Mouse (Mus musculus) hindbrain, embryonic 13.5 days (tissue): Measurements from ENCODE around the gene Svep1. TPM values are rescaled to one million over a fixed set of nuclear protein-coding genes. Genes with fewer than 3 reads are reported as not detected.

Experiments used
- ATAC-seq: fragments of 200-750 bp; cut with Nextera tagmentation; 2 replicates; pipeline ENCODE4 v1.8.0; 2017; ENCODE audit warnings: moderate TSS enrichment; ENCODE audit not compliant: low FRiP score
- H3K27ac ChIP-seq: fragments of 300-500 bp; sonication (generic); 2 replicates; pipeline ENCODE4 v1.5.1; 2015; ENCODE audit warnings: inconsistent platforms, mild to moderate bottlenecking, moderate library complexity
- H3K27me3 ChIP-seq: fragments of 300-500 bp; sonication (generic); 2 replicates; pipeline ENCODE4 v1.6.1; 2015; ENCODE audit warnings: mild to moderate bottlenecking, inconsistent platforms
- H3K36me3 ChIP-seq: fragments of 300-500 bp; sonication (generic); 2 replicates; pipeline ENCODE4 v1.6.1; 2015; ENCODE audit warnings: mild to moderate bottlenecking, inconsistent platforms
- H3K4me1 ChIP-seq: fragments of 300-500 bp; sonication (generic); replicated peaks from 2 replicates; pipeline ENCODE4 v1.6.1; 2015; ENCODE audit warnings: inconsistent platforms
- H3K4me2 ChIP-seq: fragments of 300-500 bp; sonication (generic); 2 replicates; pipeline ENCODE4 v1.6.1; 2015; ENCODE audit warnings: inconsistent platforms, mild to moderate bottlenecking, moderate library complexity
- H3K4me3 ChIP-seq: fragments of 300-500 bp; sonication (generic); 2 replicates; pipeline ENCODE4 v1.5.1; 2015; ENCODE audit warnings: mild to moderate bottlenecking, inconsistent platforms
- H3K9ac ChIP-seq: fragments of 300-500 bp; sonication (generic); 2 replicates; pipeline ENCODE4 v1.6.1; 2015; ENCODE audit warnings: mild to moderate bottlenecking, inconsistent platforms
- H3K9me3 ChIP-seq: fragments of 300-500 bp; sonication (generic); 2 replicates; pipeline ENCODE4 v1.6.1; 2016; ENCODE audit warnings: inconsistent platforms
- WGBS: fragments of 180-500 bp; shearing (Covaris S2); methylation state at CpG from one replicate; pipeline ENCODE4 v1.1.7; 2015; 5-methylcytosine and 5-hydroxymethylcytosine counted together
- polyA plus RNA-seq: library from polyadenylated mRNA; unstranded; fragments of >200 nt; fragmentation: Nextera tagmentation; extraction: Ambion mirVana; gene quantifications from 2 replicates; pipeline ENCODE4 v1.2.1, GENCODE M21; 2015

Gene Svep1
- polyA plus RNA-seq, 1 experiment from 2014 or later: 0.55 TPM

- no peak overlapping the region for H3K9ac ChIP-seq
- H3K36me3 ChIP-seq: no peaks in the 10 kb centered on the region
- H3K27me3 ChIP-seq: no peaks in the 10 kb centered on the region
- 80% methylated on average over 12 of the region's 12 CpGs for WGBS
- ATAC-seq: no peak
- H3K4me1 ChIP-seq: no peaks in the 10 kb centered on the region
- no peak overlapping the region for H3K4me2 ChIP-seq
- 0 out of 2 replicates have a peak, but pooled peaks cover 8% of the 10 kb centered on the region for H3K9me3 ChIP-seq
- no peak overlapping the region for H3K4me3 ChIP-seq
- H3K27ac ChIP-seq: no peak overlapping the region
These were observed 133.8 kb downstream of the Svep1 start for GRCm38 (mm10) chr4:58072888-58073287.

GRCm38 (mm10) chr4:58068886-58069285, 137.8 kb downstream of the Svep1 start:
- WGBS: 90% methylated on average over 5 of the region's 5 CpGs
- Histone ChIP-seq H3K4me1 (no peaks in the 10 kb centered on the region), H3K9ac (no peak overlapping the region), H3K36me3 (no peaks in the 10 kb centered on the region), H3K4me3 (no peak overlapping the region), H3K27ac (no peak overlapping the region), H3K27me3 (no peaks in the 10 kb centered on the region), H3K4me2 (no peak overlapping the region), H3K9me3 (0 out of 2 replicates have a peak, but pooled peaks cover 8% of the 10 kb centered on the region)
- ATAC-seq: no peak

GRCm38 (mm10) chr4:58064721-58065120, 141.9 kb downstream of the Svep1 start:
- no peaks in the 10 kb centered on the region for H3K27me3 ChIP-seq
- H3K4me3 ChIP-seq: no peak overlapping the region
- no peak overlapping the region for H3K4me2 ChIP-seq
- 0 out of 2 replicates have a peak, but pooled peaks cover 2% of the 10 kb centered on the region for H3K9me3 ChIP-seq
- H3K4me1 ChIP-seq: no peaks in the 10 kb centered on the region
- ATAC-seq: no peak
- no peak overlapping the region for H3K27ac ChIP-seq
- H3K36me3 ChIP-seq: no peaks in the 10 kb centered on the region
- 77% methylated on average over 2 of the region's 2 CpGs for WGBS
- H3K9ac ChIP-seq: no peak overlapping the region

- no peaks in the 10 kb centered on the region for H3K4me1 ChIP-seq
- H3K4me2 ChIP-seq: no peak overlapping the region
- H3K9ac ChIP-seq: no peak overlapping the region
- H3K27me3 ChIP-seq: no peaks in the 10 kb centered on the region
- no peak overlapping the region for H3K27ac ChIP-seq
- no peaks in the 10 kb centered on the region for H3K36me3 ChIP-seq
- no peaks in the 10 kb centered on the region for H3K9me3 ChIP-seq
- WGBS: 86% methylated on average over 1 of the region's 1 CpGs
- no peak overlapping the region for H3K4me3 ChIP-seq
- no peak for ATAC-seq
These were observed 143.7 kb downstream of the Svep1 start for GRCm38 (mm10) chr4:58062933-58063332.

- no peaks in the 10 kb centered on the region for H3K27me3 ChIP-seq
- H3K4me3 ChIP-seq: no peak overlapping the region
- no peaks in the 10 kb centered on the region for H3K9me3 ChIP-seq
- no peak for ATAC-seq
- H3K27ac ChIP-seq: no peak overlapping the region
- H3K36me3 ChIP-seq: no peaks in the 10 kb centered on the region
- H3K4me2 ChIP-seq: no peak overlapping the region
- H3K4me1 ChIP-seq: no peaks in the 10 kb centered on the region
- no peak overlapping the region for H3K9ac ChIP-seq
These were observed 151.0 kb downstream of the Svep1 start for GRCm38 (mm10) chr4:58055653-58056052.

- ATAC-seq: no peak
- Histone ChIP-seq H3K4me3 (no peak overlapping the region), H3K36me3 (no peaks in the 10 kb centered on the region), H3K27ac (no peak overlapping the region), H3K9ac (no peak overlapping the region), H3K4me1 (no peaks in the 10 kb centered on the region), H3K9me3 (no peaks in the 10 kb centered on the region), H3K27me3 (no peaks in the 10 kb centered on the region), H3K4me2 (no peak overlapping the region)
- 74% methylated on average over 5 of the region's 5 CpGs for WGBS
These were observed 152.2 kb downstream of the Svep1 start for GRCm38 (mm10) chr4:58054441-58054840.

GRCm38 (mm10) chr4:58050746-58051145, 155.9 kb downstream of the Svep1 start:
- 72% methylated on average over 8 of the region's 8 CpGs for WGBS
- H3K4me3 ChIP-seq: no peak overlapping the region
- H3K27me3 ChIP-seq: no peaks in the 10 kb centered on the region
- H3K4me2 ChIP-seq: no peak overlapping the region
- H3K9me3 ChIP-seq: no peaks in the 10 kb centered on the region
- no peak overlapping the region for H3K27ac ChIP-seq
- no peaks in the 10 kb centered on the region for H3K4me1 ChIP-seq
- no peak for ATAC-seq
- no peaks in the 10 kb centered on the region for H3K36me3 ChIP-seq
- no peak overlapping the region for H3K9ac ChIP-seq

- H3K27me3 ChIP-seq: no peaks in the 10 kb centered on the region
- H3K4me3 ChIP-seq: no peak overlapping the region
- WGBS: 91% methylated on average over 8 of the region's 8 CpGs
- no peaks in the 10 kb centered on the region for H3K9me3 ChIP-seq
- H3K9ac ChIP-seq: no peak overlapping the region
- H3K27ac ChIP-seq: no peak overlapping the region
- ATAC-seq: no peak
- H3K4me1 ChIP-seq: no peaks in the 10 kb centered on the region
- H3K36me3 ChIP-seq: no peaks in the 10 kb centered on the region
- H3K4me2 ChIP-seq: no peak overlapping the region
These were observed 156.4 kb downstream of the Svep1 start for GRCm38 (mm10) chr4:58050276-58050675.

GRCm38 (mm10) chr4:58044833-58045232, 161.8 kb downstream of the Svep1 start:
- H3K27ac ChIP-seq: no peak overlapping the region
- H3K9ac ChIP-seq: no peak overlapping the region
- WGBS: 91% methylated on average over 6 of the region's 6 CpGs

GRCm38 (mm10) chr4:58044356-58044755, 162.3 kb downstream of the Svep1 start:
- no peaks in the 10 kb centered on the region for H3K27me3 ChIP-seq
- no peak for ATAC-seq
- no peaks in the 10 kb centered on the region for H3K9me3 ChIP-seq
- WGBS: 95% methylated on average over 3 of the region's 3 CpGs
- no peak overlapping the region for H3K27ac ChIP-seq
- no peaks in the 10 kb centered on the region for H3K4me1 ChIP-seq
- no peaks in the 10 kb centered on the region for H3K36me3 ChIP-seq
- no peak overlapping the region for H3K4me3 ChIP-seq
- H3K4me2 ChIP-seq: no peak overlapping the region
- no peak overlapping the region for H3K9ac ChIP-seq

More at GRCm38 (mm10) chr4:58044833-58045232, 161.8 kb downstream of the Svep1 start:
- no peaks in the 10 kb centered on the region for H3K27me3 ChIP-seq
- no peak overlapping the region for H3K4me3 ChIP-seq
- H3K4me1 ChIP-seq: no peaks in the 10 kb centered on the region
- no peak overlapping the region for H3K4me2 ChIP-seq
- no peaks in the 10 kb centered on the region for H3K36me3 ChIP-seq
- no peak for ATAC-seq
- no peaks in the 10 kb centered on the region for H3K9me3 ChIP-seq

- no peak for ATAC-seq
- Histone ChIP-seq H3K9ac (no peak overlapping the region), H3K27me3 (no peaks in the 10 kb centered on the region), H3K27ac (no peak overlapping the region), H3K36me3 (no peaks in the 10 kb centered on the region), H3K9me3 (no peaks in the 10 kb centered on the region), H3K4me2 (no peak overlapping the region), H3K4me1 (no peaks in the 10 kb centered on the region), H3K4me3 (no peak overlapping the region)
- 86% methylated on average over 2 of the region's 2 CpGs for WGBS
These were observed 166.6 kb downstream of the Svep1 start for GRCm38 (mm10) chr4:58040093-58040492.

GRCm38 (mm10) chr4:58037096-58037705, 169.5 kb downstream of the Svep1 start:
- WGBS: 87% methylated on average over 6 of the region's 6 CpGs
- H3K27me3 ChIP-seq: no peaks in the 10 kb centered on the region
- H3K9me3 ChIP-seq: no peaks in the 10 kb centered on the region
- no peak for ATAC-seq
- H3K4me2 ChIP-seq: no peak overlapping the region
- no peak overlapping the region for H3K27ac ChIP-seq
- H3K4me3 ChIP-seq: no peak overlapping the region
- no peaks in the 10 kb centered on the region for H3K4me1 ChIP-seq
- no peak overlapping the region for H3K9ac ChIP-seq
- no peaks in the 10 kb centered on the region for H3K36me3 ChIP-seq

- Histone ChIP-seq H3K9me3 (no peaks in the 10 kb centered on the region), H3K36me3 (no peaks in the 10 kb centered on the region), H3K4me2 (peak overlapping the region; percentile 38), H3K27ac (no peak overlapping the region), H3K9ac (no peak overlapping the region), H3K27me3 (no peaks in the 10 kb centered on the region), H3K4me1 (no peaks in the 10 kb centered on the region), H3K4me3 (no peak overlapping the region)
- 49% methylated on average over 13 of the region's 13 CpGs for WGBS
- no peak for ATAC-seq
These were observed 172.0 kb downstream of the Svep1 start for GRCm38 (mm10) chr4:58034663-58035062.
